Mouse (Mus musculus) kidney, embryonic 16.5 days (tissue): ENCODE measurements around the gene Slc16a10. TPM values are rescaled to one million over a fixed set of nuclear protein-coding genes. Genes with fewer than 3 reads are reported as not detected.
A peak's percentile ranks its signal among the peaks of the same experiment; 100 is the strongest.

ENCODE experiments used
- ATAC-seq: fragments of 200-750 bp; cut with Nextera tagmentation; 2 replicates; pipeline ENCODE4 v1.8.0; 2017; ENCODE audit warnings: moderate TSS enrichment; ENCODE audit not compliant: low FRiP score, low TSS enrichment
- H3K27ac ChIP-seq: fragments of 300-500 bp; sonication (generic); 2 replicates; pipeline ENCODE4 v1.5.1; 2014; ENCODE audit warnings: low read length
- H3K27me3 ChIP-seq: fragments of 300-500 bp; sonication (generic); 2 replicates; pipeline ENCODE4 v1.6.1; 2014; ENCODE audit warnings: low read length, control low read depth, mixed read lengths; ENCODE audit not compliant: insufficient read depth
- H3K36me3 ChIP-seq: fragments of 300-500 bp; sonication (generic); 2 replicates; pipeline ENCODE4 v1.6.1; 2014; ENCODE audit warnings: low read length, control low read depth, mixed read lengths; ENCODE audit not compliant: insufficient read depth
- H3K4me1 ChIP-seq: fragments of 300-500 bp; sonication (generic); 2 replicates; pipeline ENCODE4 v1.6.1; 2014; ENCODE audit warnings: low read length, control low read depth, mixed read lengths; ENCODE audit not compliant: insufficient read depth
- H3K4me2 ChIP-seq: fragments of 300-500 bp; sonication (generic); replicated peaks from 2 replicates; pipeline ENCODE4 v1.6.1; 2014; ENCODE audit warnings: low read depth, low read length
- H3K4me3 ChIP-seq: fragments of 300-500 bp; sonication (generic); 2 replicates; pipeline ENCODE4 v1.5.1; 2014; ENCODE audit warnings: mild to moderate bottlenecking, low read length
- H3K9ac ChIP-seq: fragments of 300-500 bp; sonication (generic); replicated peaks from 2 replicates; pipeline ENCODE4 v1.6.1; 2014; ENCODE audit warnings: low read length
- H3K9me3 ChIP-seq: fragments of 300-500 bp; sonication (generic); 2 replicates; pipeline ENCODE4 v1.6.1; 2016; ENCODE audit warnings: low read length, control low read depth
- WGBS: fragments of 180-500 bp; shearing (Covaris S2); extraction: QIAGEN DNeasy Blood & Tissue Kit; methylation state at CpG from one replicate; pipeline ENCODE4 v1.1.7; 2014; 5-methylcytosine and 5-hydroxymethylcytosine counted together
- polyA plus RNA-seq: library from polyadenylated mRNA; unstranded; fragments of >200 nt; fragmentation: Nextera tagmentation; extraction: Ambion mirVana; gene quantifications from 2 replicates; pipeline ENCODE4 v1.2.1, GENCODE M21; 2015

Slc16a10 gene
- polyA plus RNA-seq: 9.6 and 10.3 TPM in 2 replicates

DNA sequence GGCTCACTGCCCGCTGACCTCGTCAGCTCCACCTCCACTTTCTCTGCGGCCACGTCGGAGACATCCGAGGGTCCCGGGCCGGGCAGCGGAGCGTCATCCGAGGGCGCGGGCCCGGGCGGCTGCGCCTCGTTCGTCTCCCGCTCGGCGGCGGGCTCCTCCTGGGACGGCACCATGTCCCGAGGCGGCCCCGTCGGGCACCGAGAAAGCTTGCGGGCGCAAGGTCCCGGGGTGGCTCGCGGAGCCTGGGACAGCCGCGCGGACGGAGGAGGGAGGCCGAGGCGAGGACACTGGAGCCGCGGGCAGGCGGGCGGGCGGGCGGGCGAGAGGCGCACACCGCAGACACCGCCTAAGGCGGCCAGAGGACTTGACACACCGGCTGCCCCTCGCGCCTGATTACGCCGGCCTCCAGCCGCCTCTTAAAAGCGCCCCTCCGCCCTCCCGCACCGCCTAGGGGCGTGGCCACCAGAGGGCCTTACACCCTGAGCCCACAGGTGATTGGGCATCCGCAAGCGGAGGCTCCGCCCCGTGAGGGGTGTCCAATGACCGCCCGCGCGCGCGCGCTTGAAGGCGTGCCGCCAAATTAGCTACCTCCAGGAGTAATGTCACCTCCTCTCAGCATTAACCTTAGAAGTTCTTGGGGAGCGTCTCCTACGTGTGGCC lies at the start of gene Slc16a10:
Gene Slc16a10 (minus strand): TSS at position 395 of the 660 bp plus-strand sequence.
- H3K27ac ChIP-seq: no peak within 1 kb of the TSS
- under 1% methylated on average over 64 of the region's 76 CpGs for WGBS
- peak; percentile 98 for ATAC-seq

GRCm38 (mm10) chr10:40191338-40191979 lies 49.4 kb upstream of the Slc16a10 start:
- no peaks in the 10 kb centered on the region for H3K9me3 ChIP-seq
- peak overlapping the region; percentile 53 for H3K9ac ChIP-seq
- H3K4me3 ChIP-seq: peak overlapping the region; percentile 37
- WGBS: 17% methylated on average over 22 of the region's 22 CpGs
- no peak overlapping the region for H3K27ac ChIP-seq
- H3K4me1 ChIP-seq: peaks cover 7% of the 10 kb centered on the region
- ATAC-seq: no peak; the same call in 1 of the 2 replicates
- peak overlapping the region; percentile 64 for H3K4me2 ChIP-seq
- no peaks in the 10 kb centered on the region for H3K27me3 ChIP-seq
- no peaks in the 10 kb centered on the region for H3K36me3 ChIP-seq

More for the DNA sequence above, at the start of gene Slc16a10:
- H3K4me3 ChIP-seq: peak within 1 kb of the TSS; percentile 75
- no peaks in the 10 kb centered on the region for H3K36me3 ChIP-seq
- H3K9me3 ChIP-seq: no peaks in the 10 kb centered on the region
- peak within 1 kb of the TSS; percentile 80 for H3K9ac ChIP-seq
- no peaks in the 10 kb centered on the region for H3K27me3 ChIP-seq
- H3K4me2 ChIP-seq: peak within 1 kb of the TSS; percentile 98
- H3K4me1 ChIP-seq: 0 out of 2 replicates have a peak, but pooled peaks cover 7% of the 10 kb centered on the region

GRCm38 (mm10) chr10:40190871-40191270 lies 48.8 kb upstream of the Slc16a10 start:
- no peak overlapping the region for H3K4me3 ChIP-seq

GRCm38 (mm10) chr10:40189689-40190088 lies 47.6 kb upstream of the Slc16a10 start:
- no peak for ATAC-seq
- Histone ChIP-seq H3K36me3 (no peaks in the 10 kb centered on the region), H3K27me3 (no peaks in the 10 kb centered on the region), H3K9ac (no peak overlapping the region), H3K4me3 (no peak overlapping the region), H3K4me2 (no peak overlapping the region), H3K27ac (no peak overlapping the region), H3K9me3 (no peaks in the 10 kb centered on the region), H3K4me1 (peaks cover 7% of the 10 kb centered on the region)
- WGBS: 85% methylated on average over 2 of the region's 2 CpGs

More at GRCm38 (mm10) chr10:40190871-40191270, 48.8 kb upstream of the Slc16a10 start:
- no peak overlapping the region for H3K27ac ChIP-seq
- no peak overlapping the region for H3K9ac ChIP-seq
- 84% methylated on average over 8 of the region's 8 CpGs for WGBS
- no peaks in the 10 kb centered on the region for H3K9me3 ChIP-seq
- peaks cover 7% of the 10 kb centered on the region for H3K4me1 ChIP-seq
- H3K4me2 ChIP-seq: no peak overlapping the region
- H3K36me3 ChIP-seq: no peaks in the 10 kb centered on the region
- H3K27me3 ChIP-seq: no peaks in the 10 kb centered on the region
- no peak for ATAC-seq

- Histone ChIP-seq H3K4me2 (no peak overlapping the region), H3K36me3 (no peaks in the 10 kb centered on the region), H3K4me3 (no peak overlapping the region), H3K27me3 (no peaks in the 10 kb centered on the region), H3K27ac (no peak overlapping the region), H3K9me3 (no peaks in the 10 kb centered on the region), H3K4me1 (peaks cover 7% of the 10 kb centered on the region), H3K9ac (no peak overlapping the region)
- ATAC-seq: no peak
- WGBS: 59% methylated on average over 3 of the region's 3 CpGs
Measured at GRCm38 (mm10) chr10:40188831-40189230, 46.8 kb upstream of the Slc16a10 start.

GRCm38 (mm10) chr10:40185956-40186355 lies 43.9 kb upstream of the Slc16a10 start:
- Histone ChIP-seq H3K9ac (no peak overlapping the region), H3K27me3 (no peaks in the 10 kb centered on the region), H3K36me3 (no peaks in the 10 kb centered on the region), H3K4me1 (no peaks in the 10 kb centered on the region), H3K4me2 (no peak overlapping the region), H3K4me3 (no peak overlapping the region), H3K27ac (no peak overlapping the region), H3K9me3 (no peaks in the 10 kb centered on the region)
- no peak for ATAC-seq

DNA sequence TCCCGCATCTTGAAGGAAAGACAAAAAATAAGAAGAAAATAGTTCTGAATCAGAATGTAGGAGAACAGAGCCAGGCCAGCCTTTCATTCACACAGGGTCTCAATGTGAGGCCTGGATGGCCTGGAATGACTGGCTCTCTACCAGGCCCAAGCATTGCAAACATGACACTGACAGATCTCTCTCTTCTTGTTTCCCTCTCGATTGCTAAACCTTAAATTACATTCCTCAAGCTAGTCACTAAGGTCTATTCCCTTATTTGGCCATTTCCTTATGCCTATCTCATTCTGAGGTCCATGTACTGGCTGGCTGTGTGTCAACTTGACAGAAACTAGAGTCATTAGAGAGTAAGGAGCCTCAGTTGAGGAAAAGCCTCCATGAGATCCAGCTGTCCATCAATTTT lies 38.0 kb upstream of the Slc16a10 start:
- ATAC-seq: no peak
- no peak overlapping the region for H3K4me2 ChIP-seq
- WGBS: 70% methylated on average over 2 of the region's 2 CpGs

GRCm38 (mm10) chr10:40179142-40179541 lies 37.1 kb upstream of the Slc16a10 start:
- 97% methylated on average over 5 of the region's 5 CpGs for WGBS

More for the DNA sequence above, 38.0 kb upstream of the Slc16a10 start:
- H3K4me3 ChIP-seq: no peak overlapping the region
- no peaks in the 10 kb centered on the region for H3K9me3 ChIP-seq
- H3K27ac ChIP-seq: no peak overlapping the region
- no peaks in the 10 kb centered on the region for H3K27me3 ChIP-seq
- H3K9ac ChIP-seq: no peak overlapping the region
- H3K4me1 ChIP-seq: no peaks in the 10 kb centered on the region
- H3K36me3 ChIP-seq: no peaks in the 10 kb centered on the region

DNA sequence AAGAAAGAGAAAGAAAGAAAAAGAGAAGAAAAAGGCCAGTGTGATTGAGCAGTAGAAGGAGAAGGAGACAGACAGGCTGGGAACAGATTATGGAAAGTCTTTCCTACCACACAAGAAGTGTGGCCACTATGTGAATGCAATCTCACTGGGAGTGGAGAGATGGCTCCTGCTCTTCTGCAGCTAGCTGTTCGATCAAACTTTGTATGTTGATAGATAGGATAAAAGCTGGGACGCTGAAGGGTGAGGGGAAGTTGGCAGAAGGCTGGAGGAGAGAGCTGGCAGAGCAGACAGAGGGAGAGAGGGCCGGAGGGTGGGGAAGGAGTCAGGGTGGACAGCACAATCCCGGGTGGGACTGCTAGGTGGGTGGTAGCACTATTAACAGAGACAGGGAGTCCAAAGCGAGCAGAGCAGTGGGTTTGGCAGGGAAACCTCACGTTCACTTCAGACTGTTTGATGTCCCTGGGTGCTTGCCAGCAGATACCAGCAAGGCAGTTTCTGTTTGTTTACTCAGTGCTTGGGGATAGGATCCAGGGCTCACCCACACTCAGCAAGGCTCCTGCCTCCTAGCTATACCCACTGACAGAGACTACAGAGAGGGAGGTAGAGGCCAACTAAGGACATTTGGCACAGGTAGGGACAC lies 35.4 kb upstream of the Slc16a10 start:
- no peaks in the 10 kb centered on the region for H3K9me3 ChIP-seq
- H3K27ac ChIP-seq: no peak overlapping the region
- no peak for ATAC-seq
- no peak overlapping the region for H3K4me2 ChIP-seq
- no peaks in the 10 kb centered on the region for H3K36me3 ChIP-seq
- WGBS: 48% methylated on average over 6 of the region's 6 CpGs
- H3K4me1 ChIP-seq: no peaks in the 10 kb centered on the region
- no peak overlapping the region for H3K4me3 ChIP-seq
- H3K27me3 ChIP-seq: no peaks in the 10 kb centered on the region
- no peak overlapping the region for H3K9ac ChIP-seq

More at GRCm38 (mm10) chr10:40179142-40179541, 37.1 kb upstream of the Slc16a10 start:
- Histone ChIP-seq H3K36me3 (no peaks in the 10 kb centered on the region), H3K4me1 (no peaks in the 10 kb centered on the region), H3K27ac (no peak overlapping the region), H3K4me3 (no peak overlapping the region), H3K4me2 (no peak overlapping the region), H3K9ac (no peak overlapping the region), H3K9me3 (no peaks in the 10 kb centered on the region), H3K27me3 (no peaks in the 10 kb centered on the region)
- ATAC-seq: no peak

DNA sequence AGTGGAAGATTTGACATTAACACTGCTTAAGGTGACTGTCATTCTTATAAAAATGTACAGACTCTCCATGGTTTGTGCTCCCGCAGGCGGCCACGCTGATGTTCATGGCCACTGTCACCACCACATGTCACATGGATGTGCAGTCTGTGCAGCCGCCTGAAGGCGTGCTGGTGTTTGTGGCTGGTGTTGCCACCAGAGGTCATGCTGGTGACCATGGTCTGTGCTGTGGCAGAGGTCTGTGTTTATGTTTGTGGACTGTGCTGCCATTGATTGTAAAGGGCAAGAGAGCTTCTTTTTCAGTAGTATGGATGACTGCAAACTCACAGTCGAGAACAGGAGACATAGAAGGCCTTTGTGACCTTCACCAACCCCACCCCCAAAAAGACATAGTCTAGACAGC lies 30.1 kb upstream of the Slc16a10 start:
- Histone ChIP-seq H3K9ac (no peak overlapping the region), H3K36me3 (no peaks in the 10 kb centered on the region), H3K9me3 (no peaks in the 10 kb centered on the region), H3K27me3 (no peaks in the 10 kb centered on the region), H3K4me2 (no peak overlapping the region), H3K4me1 (no peaks in the 10 kb centered on the region), H3K27ac (no peak overlapping the region), H3K4me3 (no peak overlapping the region)
- 84% methylated on average over 6 of the region's 6 CpGs for WGBS
- ATAC-seq: no peak
